Mouse (Mus musculus): ENCODE measurements around the gene Lmo7. TPM values are rescaled to one million over a fixed set of nuclear protein-coding genes. Genes with fewer than 3 reads are reported as not detected.
A peak's percentile ranks its signal among the peaks of the same experiment; 100 is the strongest.

Gene Lmo7
- polyA plus RNA-seq, 1 experiment from 2014 or later, result 3.8 TPM

DNA sequence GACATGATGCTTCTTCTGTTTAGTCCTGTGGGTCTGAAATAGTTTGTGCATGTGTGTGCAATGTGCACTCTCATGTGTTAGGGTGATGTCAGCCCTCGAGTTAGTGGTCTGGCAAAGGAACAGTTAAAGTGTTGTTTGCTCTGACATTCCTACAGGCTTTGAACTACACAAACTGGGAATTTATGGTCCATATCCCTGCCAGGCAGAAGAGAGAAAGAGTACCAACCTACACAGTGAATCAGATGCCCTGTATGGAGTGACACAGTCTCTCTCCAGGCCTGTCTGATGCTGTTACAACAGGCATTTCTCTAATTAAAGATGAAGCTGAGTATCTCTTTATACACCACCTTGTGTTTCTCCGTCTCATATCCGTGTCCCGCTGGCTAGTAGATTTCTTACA lies 21.2 kb downstream of the Lmo7 start:
- Histone ChIP-seq H3K27ac (replicated peaks) (no peak overlapping the region), H3K36me3 (replicated peaks) (no peaks in the 10 kb centered on the region), H3K4me1 (peaks cover 4% of the 10 kb centered on the region; the same call in 1 of the 2 replicates), H3K27me3 (replicated peaks; ENCODE audit: low read depth, poor library complexity, severe bottlenecking) (no peaks in the 10 kb centered on the region), H3K9me3 (no peaks in the 10 kb centered on the region), H3K4me3 (no peak overlapping the region)
- DNase-seq (ENCODE audit: low spot score), result no peak
- 89% methylated on average over 4 of the region's 4 CpGs for WGBS

GRCm38 (mm10) chr14:101755425-101755824 lies 25.7 kb downstream of the Lmo7 start:
- H3K36me3 ChIP-seq (replicated peaks), result no peaks in the 10 kb centered on the region
- H3K4me1 ChIP-seq, result no peaks in the 10 kb centered on the region
- no peaks in the 10 kb centered on the region for H3K27me3 ChIP-seq (replicated peaks; ENCODE audit: low read depth, poor library complexity, severe bottlenecking)
- no peak overlapping the region for H3K27ac ChIP-seq (replicated peaks)
- WGBS, result 37% methylated on average over 4 of the region's 4 CpGs
- DNase-seq (ENCODE audit: low spot score), result no peak
- no peak overlapping the region for H3K4me3 ChIP-seq
- H3K9me3 ChIP-seq, result no peaks in the 10 kb centered on the region

- 57% methylated on average over 1 of the region's 1 CpGs for WGBS
- no peak for DNase-seq (ENCODE audit: low spot score)
These were observed 32.5 kb downstream of the Lmo7 start for GRCm38 (mm10) chr14:101762267-101762666.

GRCm38 (mm10) chr14:101763762-101764295 lies 34.1 kb downstream of the Lmo7 start:
- Histone ChIP-seq H3K27ac (replicated peaks) (no peak overlapping the region), H3K36me3 (replicated peaks) (no peaks in the 10 kb centered on the region), H3K4me3 (no peak overlapping the region)

More at GRCm38 (mm10) chr14:101762267-101762666, 32.5 kb downstream of the Lmo7 start:
- no peaks in the 10 kb centered on the region for H3K4me1 ChIP-seq
- H3K9me3 ChIP-seq, result no peaks in the 10 kb centered on the region
- no peaks in the 10 kb centered on the region for H3K36me3 ChIP-seq (replicated peaks)
- no peak overlapping the region for H3K4me3 ChIP-seq
- no peaks in the 10 kb centered on the region for H3K27me3 ChIP-seq (replicated peaks; ENCODE audit: low read depth, poor library complexity, severe bottlenecking)
- H3K27ac ChIP-seq (replicated peaks), result no peak overlapping the region

DNA sequence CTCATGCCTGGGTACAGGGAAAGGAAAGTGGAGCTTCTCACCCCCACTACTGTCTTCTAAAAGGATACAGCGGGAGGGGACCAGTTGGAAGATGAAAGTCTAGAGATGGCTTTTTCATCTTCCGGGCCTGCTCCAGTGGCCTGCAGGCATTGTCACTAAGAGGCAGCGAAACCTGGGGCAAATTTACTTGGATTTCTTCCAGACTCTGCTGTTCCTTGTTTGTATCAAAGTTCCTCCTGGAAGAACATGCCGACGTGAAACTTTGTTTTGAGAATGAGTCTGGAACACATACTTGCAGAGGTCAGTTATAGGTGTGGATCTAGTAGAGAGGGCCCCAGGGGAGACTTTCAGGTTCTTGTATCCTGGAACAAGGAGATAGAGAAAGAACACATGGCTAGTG lies 41.6 kb downstream of the Lmo7 start:
- no peaks in the 10 kb centered on the region for H3K4me1 ChIP-seq
- no peak for DNase-seq (ENCODE audit: low spot score)
- WGBS, result 87% methylated on average over 5 of the region's 5 CpGs
- no peak overlapping the region for H3K27ac ChIP-seq (replicated peaks)
- H3K9me3 ChIP-seq, result no peaks in the 10 kb centered on the region
- no peaks in the 10 kb centered on the region for H3K36me3 ChIP-seq (replicated peaks)
- no peak overlapping the region for H3K4me3 ChIP-seq
- no peaks in the 10 kb centered on the region for H3K27me3 ChIP-seq (replicated peaks; ENCODE audit: low read depth, poor library complexity, severe bottlenecking)

More at GRCm38 (mm10) chr14:101763762-101764295, 34.1 kb downstream of the Lmo7 start:
- Histone ChIP-seq H3K27me3 (replicated peaks; ENCODE audit: low read depth, poor library complexity, severe bottlenecking) (no peaks in the 10 kb centered on the region), H3K9me3 (no peaks in the 10 kb centered on the region), H3K4me1 (no peaks in the 10 kb centered on the region)
- WGBS, result 26% methylated on average over 3 of the region's 3 CpGs
- DNase-seq (ENCODE audit: low spot score), result no peak

- Histone ChIP-seq H3K9me3 (no peaks in the 10 kb centered on the region), H3K36me3 (replicated peaks) (no peaks in the 10 kb centered on the region), H3K4me3 (no peak overlapping the region), H3K27ac (replicated peaks) (no peak overlapping the region), H3K4me1 (no peaks in the 10 kb centered on the region), H3K27me3 (replicated peaks; ENCODE audit: low read depth, poor library complexity, severe bottlenecking) (no peaks in the 10 kb centered on the region)
- DNase-seq (ENCODE audit: low spot score), result no peak
- WGBS, result 95% methylated on average over 6 of the region's 6 CpGs
These were observed 42.0 kb downstream of the Lmo7 start for GRCm38 (mm10) chr14:101771756-101772155.

GRCm38 (mm10) chr14:101774631-101775030 lies 44.9 kb downstream of the Lmo7 start:
- H3K9me3 ChIP-seq, result no peaks in the 10 kb centered on the region
- H3K36me3 ChIP-seq (replicated peaks), result no peaks in the 10 kb centered on the region
- no peak overlapping the region for H3K27ac ChIP-seq (replicated peaks)
- H3K4me3 ChIP-seq, result no peak overlapping the region
- WGBS, result 60% methylated on average over 4 of the region's 4 CpGs
- peak; percentile 31 for DNase-seq (ENCODE audit: low spot score)
- no peaks in the 10 kb centered on the region for H3K4me1 ChIP-seq
- H3K27me3 ChIP-seq (replicated peaks; ENCODE audit: low read depth, poor library complexity, severe bottlenecking), result no peaks in the 10 kb centered on the region

DNA sequence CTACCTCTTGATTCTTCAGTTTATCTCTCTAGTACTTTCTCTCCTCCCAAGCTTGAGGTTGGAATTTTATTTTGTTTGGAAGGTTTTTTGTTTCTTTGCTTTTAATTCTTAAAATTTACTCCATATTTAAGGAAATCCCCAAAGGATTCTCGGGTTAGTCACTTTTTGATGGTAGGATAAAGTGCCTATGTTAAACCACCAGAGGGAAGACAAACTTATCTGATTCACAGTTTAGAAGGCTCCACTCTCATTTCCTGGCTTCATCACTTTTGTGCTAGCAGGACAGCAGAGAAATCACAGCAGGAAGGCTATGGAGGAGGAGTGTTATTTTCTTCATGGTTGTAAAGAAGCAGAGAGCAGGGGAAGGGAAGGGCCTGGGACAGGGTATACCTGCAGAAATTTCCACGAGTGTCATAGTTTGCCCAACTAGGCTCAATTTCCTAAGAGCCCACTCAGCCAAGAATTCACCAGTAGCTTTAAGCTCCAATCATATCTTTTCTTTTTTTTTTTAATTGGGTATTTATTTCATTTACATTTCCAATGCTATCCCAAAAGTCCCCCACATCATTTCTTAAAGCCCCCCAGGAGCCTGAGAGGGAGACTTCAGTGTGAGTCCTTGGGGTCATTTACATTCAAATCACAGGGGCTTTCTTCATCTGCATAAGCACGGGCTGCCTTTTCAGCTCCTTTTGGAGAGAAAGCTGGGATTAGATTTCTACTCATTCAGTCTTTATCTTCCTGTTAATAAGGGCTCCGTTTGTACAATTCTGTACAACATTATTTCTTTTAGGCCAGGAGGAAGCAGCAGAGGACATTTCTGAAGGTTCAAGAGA lies 46.8 kb downstream of the Lmo7 start:
- Histone ChIP-seq H3K36me3 (replicated peaks) (no peaks in the 10 kb centered on the region), H3K9me3 (no peaks in the 10 kb centered on the region), H3K4me1 (no peaks in the 10 kb centered on the region), H3K27me3 (replicated peaks; ENCODE audit: low read depth, poor library complexity, severe bottlenecking) (no peaks in the 10 kb centered on the region), H3K27ac (replicated peaks) (no peak overlapping the region), H3K4me3 (no peak overlapping the region)
- no peak for DNase-seq (ENCODE audit: low spot score)
- WGBS, result 19% methylated on average over 4 of the region's 4 CpGs

- 41% methylated on average over 3 of the region's 3 CpGs for WGBS
- Histone ChIP-seq H3K27ac (replicated peaks) (no peak overlapping the region), H3K27me3 (replicated peaks; ENCODE audit: low read depth, poor library complexity, severe bottlenecking) (no peaks in the 10 kb centered on the region), H3K36me3 (replicated peaks) (no peaks in the 10 kb centered on the region), H3K4me3 (no peak overlapping the region), H3K4me1 (no peaks in the 10 kb centered on the region), H3K9me3 (no peaks in the 10 kb centered on the region)
- DNase-seq (ENCODE audit: low spot score), result no peak
These were observed 47.4 kb downstream of the Lmo7 start for GRCm38 (mm10) chr14:101777129-101777493.

DNA sequence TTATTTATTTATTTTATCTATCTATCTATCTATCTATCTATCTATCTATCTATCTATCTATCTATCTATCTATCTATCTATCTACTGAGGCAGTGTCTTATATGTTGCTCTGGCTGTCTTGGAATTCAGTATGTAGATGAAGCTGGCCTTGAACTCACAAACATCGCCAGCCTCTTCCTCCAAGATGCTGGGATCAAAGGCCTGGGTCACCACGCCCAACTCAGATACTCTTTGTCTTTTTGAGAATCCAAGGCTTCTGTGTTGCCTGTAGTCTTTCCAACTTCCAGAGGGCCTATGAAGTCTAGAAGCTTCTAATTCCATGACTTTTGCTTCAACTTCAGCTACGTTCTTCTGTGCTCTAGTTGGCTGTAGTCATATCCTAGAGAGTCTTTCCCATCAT lies 48.7 kb downstream of the Lmo7 start:
- 89% methylated on average over 3 of the region's 3 CpGs for WGBS
- Histone ChIP-seq H3K27ac (replicated peaks) (no peak overlapping the region), H3K36me3 (replicated peaks) (no peaks in the 10 kb centered on the region), H3K27me3 (replicated peaks; ENCODE audit: low read depth, poor library complexity, severe bottlenecking) (no peaks in the 10 kb centered on the region), H3K4me3 (no peak overlapping the region), H3K4me1 (no peaks in the 10 kb centered on the region), H3K9me3 (no peaks in the 10 kb centered on the region)
- no peak for DNase-seq (ENCODE audit: low spot score)

DNA sequence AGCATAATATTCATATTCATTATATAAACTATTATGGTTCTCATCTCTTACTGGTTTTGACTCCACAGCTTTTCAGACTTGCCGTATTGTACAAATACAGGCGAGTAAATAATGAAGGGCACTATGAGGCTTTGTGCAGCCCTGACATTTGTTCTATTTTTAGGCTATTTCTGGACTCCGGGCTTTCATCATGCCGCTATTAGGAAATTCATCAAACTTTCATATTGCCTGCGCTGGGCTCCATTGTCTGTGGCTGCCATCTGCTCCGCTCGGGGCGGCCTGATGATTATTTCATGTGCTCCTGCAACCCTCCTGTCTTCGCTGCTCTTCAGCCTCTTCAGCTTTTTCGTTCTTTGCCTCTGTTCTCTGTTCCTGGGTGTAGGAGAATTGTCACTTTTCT lies 50.3 kb downstream of the Lmo7 start:
- no peak for DNase-seq (ENCODE audit: low spot score)
- WGBS, result 94% methylated on average over 10 of the region's 10 CpGs
- no peaks in the 10 kb centered on the region for H3K9me3 ChIP-seq
- H3K4me3 ChIP-seq, result no peak overlapping the region
- H3K27ac ChIP-seq (replicated peaks), result no peak overlapping the region
- H3K4me1 ChIP-seq, result no peaks in the 10 kb centered on the region
- H3K36me3 ChIP-seq (replicated peaks), result no peaks in the 10 kb centered on the region
- H3K27me3 ChIP-seq (replicated peaks; ENCODE audit: low read depth, poor library complexity, severe bottlenecking), result no peaks in the 10 kb centered on the region

DNA sequence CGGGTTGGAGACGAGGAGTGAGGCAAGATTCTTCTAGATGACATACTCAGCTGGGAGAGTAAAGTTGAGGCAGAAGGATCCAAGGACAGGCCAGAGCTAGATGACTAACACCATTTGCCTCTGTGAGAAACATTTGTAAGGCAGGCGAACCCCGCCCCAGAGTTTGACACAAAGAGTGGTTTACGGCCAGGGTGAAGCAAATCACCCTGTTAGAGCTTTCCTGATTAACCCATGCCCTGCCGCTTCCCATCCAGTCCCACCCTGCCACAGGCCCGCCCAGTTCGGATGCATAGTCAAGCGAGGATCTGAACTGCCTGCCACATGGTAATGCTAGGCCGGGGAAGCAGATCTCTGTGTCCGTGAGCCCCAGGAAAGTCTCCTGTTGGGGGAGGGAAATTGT lies 51.5 kb downstream of the Lmo7 start:
- no peaks in the 10 kb centered on the region for H3K36me3 ChIP-seq (replicated peaks)
- H3K4me1 ChIP-seq, result no peaks in the 10 kb centered on the region
- no peak overlapping the region for H3K4me3 ChIP-seq
- H3K9me3 ChIP-seq, result no peaks in the 10 kb centered on the region
- no peak overlapping the region for H3K27ac ChIP-seq (replicated peaks)
- 73% methylated on average over 11 of the region's 11 CpGs for WGBS
- no peak for DNase-seq (ENCODE audit: low spot score)
- H3K27me3 ChIP-seq (replicated peaks; ENCODE audit: low read depth, poor library complexity, severe bottlenecking), result no peaks in the 10 kb centered on the region

GRCm38 (mm10) chr14:101781943-101782510 lies 52.3 kb downstream of the Lmo7 start:
- WGBS, result 43% methylated on average over 3 of the region's 3 CpGs
- no peak for DNase-seq (ENCODE audit: low spot score)
- Histone ChIP-seq H3K27me3 (replicated peaks; ENCODE audit: low read depth, poor library complexity, severe bottlenecking) (no peaks in the 10 kb centered on the region), H3K4me1 (no peaks in the 10 kb centered on the region), H3K36me3 (replicated peaks) (no peaks in the 10 kb centered on the region), H3K27ac (replicated peaks) (peak overlapping the region; percentile 35; the same call in 1 of the 2 replicates), H3K9me3 (no peaks in the 10 kb centered on the region), H3K4me3 (no peak overlapping the region)
